Mouse (Mus musculus) liver (tissue): ENCODE results near the gene Cmtm6.
A peak's percentile ranks its signal among the peaks of the same experiment; 100 is the strongest.

ENCODE experiments used
- DNase-seq: peaks from one replicate; pipeline ENCODE4 v3.0.0-alpha.2; 2020; ENCODE audit warnings: mixed read lengths

Gene Cmtm6

DNA sequence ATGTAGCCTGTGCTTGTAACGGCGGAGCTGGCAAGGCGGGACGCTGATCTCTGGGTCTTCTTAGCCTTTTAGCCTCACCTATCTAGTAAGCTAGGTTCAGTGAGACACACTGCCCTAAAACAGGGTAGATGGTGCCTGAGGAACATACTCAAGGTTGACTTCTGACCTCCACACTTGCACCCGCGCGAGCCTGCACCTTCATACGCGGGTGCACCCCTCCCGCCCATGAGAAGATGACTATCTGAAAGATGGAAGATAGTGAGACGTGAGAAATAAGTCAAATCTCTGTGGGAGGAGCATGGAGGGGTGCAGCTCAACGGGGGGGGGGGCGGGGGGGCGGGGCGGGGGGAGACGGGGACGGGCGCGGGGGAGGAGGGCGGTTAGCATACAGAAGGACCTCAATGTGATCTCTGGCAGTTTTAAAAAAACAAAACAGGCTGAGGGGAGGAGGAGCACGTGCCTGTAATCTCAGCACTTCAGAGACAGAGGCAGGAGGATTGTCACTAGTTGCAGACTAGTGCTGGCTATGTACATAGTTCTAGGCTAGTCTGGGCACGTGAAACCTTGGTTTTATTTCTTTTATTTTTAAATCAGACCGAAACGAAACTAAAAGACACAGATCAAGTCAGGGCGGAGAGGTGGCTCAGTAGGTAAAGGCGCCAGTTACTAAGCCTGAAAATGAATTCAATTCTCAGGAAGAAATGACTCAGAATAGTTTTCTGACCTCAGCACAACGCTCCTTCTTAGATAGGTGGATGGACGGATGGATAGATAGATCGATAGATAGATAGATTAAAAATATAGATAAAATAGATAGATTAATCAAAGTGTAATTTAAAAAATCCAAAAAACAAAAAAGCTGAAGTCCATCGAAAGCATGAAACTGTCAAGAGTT, 758 bp upstream of the Cmtm6 start:
- DNase-seq = no peak

DNA sequence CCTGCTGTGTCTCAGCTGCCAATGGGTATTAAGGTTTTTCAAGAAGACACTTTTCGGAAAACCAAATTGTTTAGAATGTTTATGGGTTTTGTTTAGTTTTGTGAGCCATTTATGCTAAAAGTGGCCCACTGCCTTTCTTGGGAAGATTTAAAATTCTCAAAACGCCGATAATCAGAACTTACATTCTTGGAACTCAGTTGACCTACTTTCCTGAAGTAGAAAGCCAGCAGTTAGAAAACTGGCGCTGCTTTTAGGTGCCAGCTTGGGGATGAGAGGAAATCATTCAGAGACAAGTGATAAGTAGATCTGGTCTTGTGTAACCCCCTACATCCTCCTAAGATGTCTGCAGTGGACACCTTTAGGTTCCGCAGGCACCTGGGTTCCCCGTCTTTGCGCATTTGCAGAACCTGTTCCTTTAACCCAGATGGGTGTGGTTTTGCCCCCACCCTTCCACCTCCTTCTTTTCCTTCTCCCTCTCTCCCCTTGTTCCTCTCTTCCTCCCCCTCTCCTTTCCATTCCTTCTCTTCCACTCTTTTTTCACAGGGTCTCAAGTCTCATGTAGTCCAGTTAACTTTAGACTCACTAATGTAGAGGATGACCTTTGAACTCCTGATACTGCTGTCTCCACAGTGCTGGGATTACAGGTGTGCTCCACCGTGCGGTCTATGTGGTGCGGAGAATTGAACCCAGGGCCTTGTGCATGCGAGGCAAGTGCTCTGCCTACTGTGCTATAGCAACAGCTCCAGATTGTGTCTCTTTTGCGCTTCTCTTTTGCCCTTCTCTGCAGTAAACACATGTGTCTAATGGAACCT, 1.2 kb downstream of the Cmtm6 start:
- peak; percentile 35 for DNase-seq

DNA sequence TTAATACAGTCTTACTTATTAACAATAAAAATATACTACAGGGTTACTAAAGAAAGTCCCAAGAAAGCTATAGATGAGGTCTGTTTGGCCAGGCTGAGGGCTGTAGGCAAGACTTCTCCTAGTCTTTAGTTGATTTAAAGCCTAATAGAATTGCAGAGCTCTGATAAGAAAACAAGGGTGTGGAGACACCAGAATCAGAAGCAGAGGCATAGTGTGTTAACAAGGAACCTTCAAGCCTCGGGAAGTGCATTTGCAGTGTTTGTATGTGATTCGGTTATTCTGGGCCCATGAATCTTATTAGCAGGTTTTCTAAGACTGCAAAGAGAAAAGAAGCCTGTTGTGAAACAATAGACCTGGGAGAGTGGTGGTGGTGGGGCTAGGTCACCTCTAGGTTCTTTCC, 2.3 kb downstream of the Cmtm6 start:
- no peak for DNase-seq

DNA sequence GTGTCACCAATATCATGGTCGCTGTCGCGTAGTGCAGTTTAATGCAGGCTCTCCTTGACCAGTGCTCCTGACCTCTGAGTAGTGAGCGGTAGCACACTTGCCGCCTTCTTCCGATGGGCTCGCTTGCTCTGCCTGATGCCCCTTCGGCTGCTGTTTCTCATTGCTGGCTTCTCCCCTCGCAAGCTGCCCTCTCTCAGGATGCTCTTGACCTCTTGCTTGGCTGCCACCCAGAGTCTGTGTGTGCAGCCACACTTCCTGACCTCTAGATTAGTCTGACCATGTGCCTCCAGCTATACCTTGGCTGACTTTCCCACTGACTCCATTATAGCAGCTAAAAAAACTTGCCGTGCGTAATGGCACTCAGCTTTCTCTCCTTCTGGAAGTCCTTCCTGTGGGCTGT, 5.5 kb downstream of the Cmtm6 start:
- DNase-seq = no peak

DNA sequence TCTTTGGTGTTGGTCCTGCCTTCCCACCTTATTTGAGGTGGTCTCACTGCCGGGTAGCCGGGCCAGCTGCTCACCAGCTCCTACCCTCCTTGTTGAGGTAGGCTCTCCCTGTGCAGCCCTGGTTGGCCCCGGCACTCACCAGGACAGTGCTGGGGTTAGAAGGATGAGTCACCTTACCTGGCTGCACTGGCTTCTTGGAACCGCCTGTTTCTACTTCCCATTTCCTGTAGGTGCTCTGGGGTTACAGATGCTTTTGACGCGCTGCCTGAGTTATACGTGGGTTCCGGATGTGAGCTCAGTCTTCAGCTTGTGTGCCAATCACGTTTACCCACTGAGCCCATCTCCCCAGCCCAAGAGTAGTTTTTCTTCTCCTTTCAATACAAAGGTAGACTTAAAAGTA, 9.4 kb downstream of the Cmtm6 start:
- DNase-seq = no peak

DNA sequence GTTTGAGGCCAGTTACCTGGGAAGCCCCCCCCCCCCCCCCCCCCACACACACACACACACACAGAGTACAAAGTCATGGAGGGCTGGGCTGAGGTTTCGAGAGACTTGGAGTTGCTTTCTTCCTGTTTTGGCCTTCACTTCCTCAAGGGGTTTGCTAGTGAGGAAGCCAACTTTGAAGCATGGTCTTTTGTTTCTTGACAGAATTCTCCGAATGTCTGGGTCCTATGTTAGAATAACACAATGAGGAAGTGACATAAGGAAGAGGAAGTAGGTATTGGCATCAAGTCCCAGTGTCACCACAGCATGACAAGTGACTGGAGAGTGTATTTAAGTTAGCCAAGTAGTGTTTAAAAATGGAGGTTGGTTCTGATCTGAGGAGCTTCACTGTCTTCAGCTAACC, 11.8 kb downstream of the Cmtm6 start:
- no peak for DNase-seq

DNA sequence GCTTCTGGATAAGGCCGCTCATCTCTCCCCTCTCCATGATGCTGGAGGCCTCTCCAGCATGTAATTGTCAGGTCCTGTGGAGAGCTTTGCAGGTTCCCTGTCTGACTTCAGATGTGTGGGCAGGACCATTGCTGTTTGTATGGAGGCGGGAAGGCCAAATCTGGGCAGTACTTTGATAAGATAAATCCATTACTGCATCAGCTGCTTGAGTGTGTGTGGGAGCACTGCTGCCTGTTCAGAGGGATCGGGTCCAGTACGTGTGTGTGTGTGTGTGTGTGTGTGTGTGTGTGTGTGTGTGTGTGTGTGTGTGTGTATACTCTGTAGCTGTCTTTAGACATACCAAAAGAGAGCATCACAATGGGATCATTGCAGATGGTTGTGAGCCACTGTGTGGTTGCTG, 14.2 kb downstream of the Cmtm6 start:
- DNase-seq = no peak

DNA sequence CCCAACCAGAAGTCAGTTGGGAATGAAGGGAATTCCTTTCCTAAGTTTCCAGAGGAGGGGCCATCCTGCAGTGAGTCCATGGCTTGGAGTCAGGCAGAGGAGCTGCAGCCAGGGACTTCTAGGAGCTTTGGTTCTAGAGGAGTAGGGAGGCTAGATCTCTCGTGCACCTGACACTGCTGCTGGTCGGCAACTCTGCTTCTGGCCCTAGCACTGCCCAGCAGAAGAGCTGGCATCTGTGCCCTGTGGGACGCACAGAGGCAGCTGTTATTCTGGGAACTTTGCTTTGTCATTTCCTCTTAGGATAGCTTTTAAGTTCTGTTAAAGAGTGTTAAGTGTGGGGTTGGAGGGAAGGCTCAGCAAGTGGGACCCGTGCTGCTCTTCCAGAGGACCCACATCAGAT, 14.7 kb downstream of the Cmtm6 start:
- no peak for DNase-seq

DNA sequence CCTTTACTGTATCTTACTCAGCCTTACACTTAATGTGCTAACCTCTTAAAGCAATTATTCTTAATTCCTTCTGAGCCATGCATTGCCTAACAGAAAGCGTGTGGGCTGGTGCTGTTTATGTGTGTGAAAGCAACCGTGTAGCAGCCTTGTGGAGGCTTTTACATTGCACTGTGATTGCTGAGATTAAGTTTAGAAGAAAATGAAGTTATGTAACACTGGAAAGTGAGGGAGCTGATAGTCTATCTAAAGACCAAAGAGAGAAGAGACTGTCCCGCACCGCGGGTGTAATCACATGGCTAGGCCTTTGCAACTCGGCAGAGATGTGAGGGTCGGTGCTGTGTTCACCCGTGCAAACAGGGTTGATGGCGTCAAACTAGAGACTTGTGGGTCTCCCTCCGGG, 16.1 kb downstream of the Cmtm6 start:
- DNase-seq = no peak

DNA sequence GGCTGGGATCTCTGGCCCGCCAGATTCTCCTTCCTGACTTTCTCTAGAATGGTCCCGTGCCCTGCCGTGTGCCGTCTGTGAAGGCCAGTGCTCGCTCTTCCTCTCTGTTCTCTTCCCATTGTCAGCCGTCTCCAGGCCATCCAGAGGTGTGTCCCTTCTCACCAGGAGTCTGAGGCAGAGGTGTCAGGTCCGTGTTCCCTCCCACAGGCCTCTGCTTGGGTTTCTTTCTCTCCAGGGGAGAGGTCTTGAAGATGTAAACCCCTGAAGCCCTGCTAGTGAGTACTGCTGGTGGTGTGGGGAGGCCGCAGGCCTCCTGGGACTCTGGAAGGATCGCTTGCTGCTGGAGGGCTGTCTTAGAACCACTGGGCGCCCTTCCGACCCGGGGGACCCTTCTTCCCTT, 16.6 kb downstream of the Cmtm6 start:
- no peak for DNase-seq

DNA sequence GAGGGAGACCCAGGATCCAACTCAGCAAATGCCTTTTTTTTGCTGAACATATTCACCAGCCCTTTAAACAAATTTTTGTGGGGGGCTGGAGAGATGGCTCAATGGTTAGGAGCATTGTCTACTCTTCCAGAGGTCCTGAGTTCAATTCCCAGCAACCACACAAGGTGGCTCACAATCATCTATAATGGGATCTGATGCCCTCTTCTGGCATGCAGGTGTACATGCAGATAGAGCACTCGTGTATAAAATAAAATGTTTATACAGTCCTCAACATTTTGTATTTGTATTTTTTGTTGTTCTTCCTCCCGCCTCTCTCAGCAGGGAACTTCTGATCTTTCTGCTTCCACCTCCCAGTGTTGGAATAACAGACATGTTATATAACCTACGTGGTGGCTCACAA, 20.7 kb downstream of the Cmtm6 start:
- no peak for DNase-seq

DNA sequence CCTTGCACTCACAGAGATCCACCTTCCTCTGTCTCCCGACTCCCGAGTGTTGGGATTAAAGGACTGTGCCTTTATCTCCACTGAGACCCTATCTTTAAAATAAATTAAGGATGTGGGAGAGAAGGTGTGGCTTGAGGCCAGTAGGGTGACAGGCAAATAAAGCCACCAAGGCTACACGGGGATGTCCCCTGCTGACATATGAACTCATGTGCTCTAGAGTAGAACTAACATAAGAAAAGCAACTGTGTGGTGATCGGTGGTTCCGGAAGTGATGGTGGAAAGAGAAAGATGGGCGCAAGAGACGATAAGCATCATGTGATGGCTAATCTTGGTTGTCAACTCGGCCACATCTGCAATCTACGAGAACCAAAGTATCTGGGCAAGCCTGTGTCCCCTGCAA, 21.4 kb downstream of the Cmtm6 start:
- no peak for DNase-seq

DNA sequence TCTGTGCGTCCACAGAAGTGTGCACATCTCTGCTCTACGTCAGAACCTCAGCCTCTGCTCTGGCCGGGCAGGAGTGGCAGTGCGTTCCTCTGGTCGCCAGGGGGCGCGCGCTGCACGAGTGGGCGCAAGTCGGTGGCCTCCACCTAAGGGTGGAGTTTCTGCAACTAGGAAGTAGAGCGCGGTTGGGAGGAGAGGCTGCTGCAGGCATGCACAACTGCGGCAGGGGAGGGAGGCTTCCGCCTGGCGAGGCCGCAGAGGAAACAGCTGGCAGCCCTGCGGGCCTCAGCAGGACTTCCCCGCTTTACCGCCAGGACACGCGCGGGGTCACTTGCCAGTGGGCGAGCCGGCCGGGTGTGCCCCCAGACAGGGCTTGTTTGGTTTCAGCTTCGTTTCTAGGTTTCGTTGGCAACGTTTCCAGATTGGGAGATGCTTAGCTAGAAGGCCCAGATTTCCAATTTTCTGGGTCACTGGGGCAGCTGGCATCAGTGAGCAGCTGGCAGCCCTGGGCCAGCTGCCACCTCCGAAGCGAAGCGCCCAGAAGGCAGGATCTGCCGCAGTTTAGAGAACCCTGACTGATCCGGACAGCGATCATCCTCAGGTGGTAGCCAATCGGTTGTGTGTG, 22.1 kb downstream of the Cmtm6 start:
- DNase-seq = peak; percentile 92

DNA sequence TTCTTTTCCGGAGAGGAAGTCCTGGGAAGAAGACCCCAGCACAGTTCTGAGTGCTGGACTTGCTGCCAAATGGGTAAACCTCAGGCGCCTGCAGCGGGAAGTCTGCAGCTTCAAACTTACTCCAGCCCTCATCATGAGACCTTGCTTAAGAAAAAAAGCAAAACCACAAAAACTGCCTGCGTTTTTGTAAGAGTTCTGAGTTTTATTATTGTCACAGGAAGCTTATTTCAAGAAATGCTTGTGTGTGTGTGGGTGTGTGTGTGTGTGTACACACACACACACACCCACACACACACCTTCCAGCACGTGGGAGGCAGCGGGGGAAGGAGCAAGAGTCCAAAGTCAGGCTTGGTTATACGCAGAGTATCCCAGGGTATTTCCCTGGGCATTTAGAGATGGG, 27.4 kb downstream of the Cmtm6 start:
- no peak for DNase-seq

DNA sequence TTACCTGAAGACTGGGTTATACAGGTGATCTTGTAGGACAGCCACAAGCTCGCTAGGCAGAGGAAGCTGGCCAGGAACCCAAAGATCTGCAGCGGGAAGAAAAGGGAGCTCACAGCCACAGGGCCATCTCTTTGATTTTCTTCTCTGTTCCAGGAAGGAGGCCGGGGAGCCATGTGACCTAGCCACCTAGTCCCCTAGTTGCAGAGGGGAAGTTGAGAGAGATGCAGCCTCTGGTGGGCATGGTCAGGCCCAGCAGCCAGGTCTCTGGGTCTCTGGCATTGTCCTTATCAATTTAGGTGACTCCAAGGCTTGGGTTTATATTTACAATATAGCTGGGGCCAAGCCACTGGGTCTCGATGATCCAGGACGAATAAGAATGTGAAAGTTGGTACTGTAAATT, 27.9 kb downstream of the Cmtm6 start:
- no peak for DNase-seq

DNA sequence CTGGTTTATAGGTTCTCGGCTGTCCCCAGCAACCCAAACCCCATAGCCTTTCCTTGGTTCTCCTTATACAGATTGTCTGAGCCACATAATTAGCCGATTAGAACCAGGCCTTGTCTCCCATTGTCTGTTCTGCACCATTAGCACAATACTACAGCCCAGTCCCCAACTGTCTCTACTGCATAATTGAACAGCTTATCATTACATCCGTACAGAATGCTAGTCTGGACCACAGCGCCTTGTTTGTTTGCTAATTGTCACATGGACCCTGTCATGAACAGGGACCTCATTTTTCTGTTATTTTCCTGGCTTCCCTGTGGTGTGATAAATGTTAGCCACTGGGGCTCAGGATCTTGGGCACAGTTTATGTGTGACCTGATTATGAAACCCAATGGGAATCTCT, 29.0 kb downstream of the Cmtm6 start:
- no peak for DNase-seq

DNA sequence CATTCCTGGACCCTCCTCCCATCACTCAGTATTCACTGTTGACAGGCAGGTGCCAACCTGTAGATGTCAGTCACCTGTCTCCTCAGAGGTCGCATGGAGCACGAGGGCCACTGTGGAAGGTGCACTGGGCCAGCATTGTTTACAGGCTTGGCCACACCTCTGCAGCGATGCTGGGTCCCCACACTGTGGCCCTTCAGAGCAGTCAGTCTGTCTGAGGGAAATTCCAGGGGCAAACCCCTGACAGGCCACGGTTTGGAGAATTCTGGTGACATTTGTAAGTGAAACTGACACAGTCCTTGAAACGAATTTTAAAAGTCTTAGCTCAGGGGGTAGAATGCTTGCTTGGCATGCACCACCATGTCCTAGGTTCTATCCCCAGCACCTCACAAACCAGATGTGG, 29.4 kb downstream of the Cmtm6 start:
- DNase-seq = no peak

DNA sequence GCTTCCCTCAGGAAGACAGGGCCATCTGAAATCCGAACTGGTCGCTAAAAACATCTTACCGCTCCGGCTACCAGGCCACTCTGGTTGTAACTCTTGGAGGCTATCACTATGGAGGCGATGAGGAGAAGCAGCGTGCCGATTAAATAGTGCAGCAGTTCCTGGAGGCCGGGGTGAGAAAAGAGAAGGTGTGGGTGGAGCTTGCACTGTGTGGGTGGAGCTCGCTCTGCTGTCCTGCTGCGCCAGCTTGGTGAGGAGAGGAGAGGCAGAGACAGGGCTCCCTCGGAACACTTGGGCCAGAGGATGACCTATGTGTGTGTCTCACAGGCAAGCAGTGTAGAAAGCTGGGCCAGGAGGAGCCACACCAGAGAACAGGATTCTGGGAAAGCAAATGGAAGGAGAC, 30.9 kb downstream of the Cmtm6 start:
- DNase-seq = no peak

DNA sequence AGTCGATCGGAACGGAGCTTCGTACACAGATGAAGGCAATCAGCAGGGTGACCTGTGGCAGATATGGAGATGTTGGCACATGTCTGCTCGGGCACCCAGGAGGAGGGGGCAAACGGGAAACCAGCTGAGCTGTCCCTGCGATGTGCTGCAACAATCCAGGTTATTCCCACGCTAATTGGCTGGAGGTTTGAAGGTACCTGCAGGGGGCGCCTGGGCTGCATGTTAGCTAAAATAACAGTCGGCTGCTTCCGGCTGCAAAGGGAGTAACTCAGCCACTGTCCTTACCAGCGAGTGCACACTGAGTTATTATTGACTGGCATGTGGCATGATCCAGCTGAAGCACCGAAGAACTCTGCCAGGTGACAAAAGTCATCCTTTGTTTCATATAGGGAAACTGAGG, 32.4 kb downstream of the Cmtm6 start:
- DNase-seq = peak; percentile 56

DNA sequence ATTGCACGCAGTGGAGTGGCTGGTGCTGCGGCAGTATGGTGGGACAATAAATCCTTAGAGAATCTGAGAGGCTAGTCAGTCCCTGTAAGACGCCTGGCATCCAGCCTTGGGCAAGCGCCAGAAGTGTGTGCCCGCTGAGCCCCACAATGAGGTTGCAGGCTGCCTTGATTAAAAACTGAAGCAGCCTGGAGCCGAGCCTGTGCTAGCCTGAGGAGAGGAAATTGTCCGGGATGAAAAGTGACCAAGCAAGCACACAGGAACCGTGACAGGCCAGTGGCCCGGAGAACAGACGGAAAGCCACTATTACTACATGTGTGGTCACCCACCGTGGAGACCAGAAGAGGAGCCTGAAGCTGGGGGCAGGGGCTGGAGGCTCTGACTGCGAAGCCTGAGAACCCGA, 36.1 kb downstream of the Cmtm6 start:
- DNase-seq = no peak

DNA sequence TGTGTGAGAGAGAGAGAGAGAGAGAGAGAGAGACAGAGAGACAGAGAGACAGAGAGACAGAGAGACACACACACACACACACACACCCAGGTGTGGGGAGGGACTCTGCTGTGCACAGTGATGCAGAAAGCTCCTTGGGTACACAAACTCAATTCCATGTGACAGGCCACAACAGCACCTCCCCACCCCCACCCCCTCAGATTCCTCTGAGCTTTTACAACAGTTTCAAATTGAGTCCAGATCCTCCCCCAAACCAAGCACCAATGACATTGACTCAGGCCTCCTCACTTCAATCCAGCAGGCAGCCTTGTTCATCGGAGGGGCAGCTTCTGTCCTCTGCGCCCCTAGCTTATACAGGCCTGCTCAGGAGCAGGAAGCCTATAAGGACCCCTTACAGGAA, 36.6 kb downstream of the Cmtm6 start:
- DNase-seq = no peak

DNA sequence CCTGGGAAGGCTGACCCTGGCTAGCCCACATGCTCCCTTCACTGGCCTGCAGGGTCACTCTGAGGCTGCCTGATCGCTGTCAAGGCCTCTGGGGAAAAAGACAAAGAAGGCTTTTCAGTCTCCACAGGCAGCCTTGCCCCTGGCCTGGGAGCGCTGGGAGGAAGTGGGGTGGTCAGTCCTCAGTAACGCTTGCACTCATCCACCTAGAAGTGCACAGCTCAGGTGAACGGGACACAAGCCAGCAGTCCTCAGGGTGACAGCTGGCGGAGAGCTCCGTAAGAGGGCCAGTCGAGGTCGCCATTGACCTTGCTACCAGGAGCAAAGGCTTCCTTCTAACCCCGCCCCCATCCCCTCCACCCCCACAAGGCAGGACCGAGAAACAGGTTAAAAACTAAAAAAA, 37.1 kb downstream of the Cmtm6 start:
- DNase-seq = no peak

DNA sequence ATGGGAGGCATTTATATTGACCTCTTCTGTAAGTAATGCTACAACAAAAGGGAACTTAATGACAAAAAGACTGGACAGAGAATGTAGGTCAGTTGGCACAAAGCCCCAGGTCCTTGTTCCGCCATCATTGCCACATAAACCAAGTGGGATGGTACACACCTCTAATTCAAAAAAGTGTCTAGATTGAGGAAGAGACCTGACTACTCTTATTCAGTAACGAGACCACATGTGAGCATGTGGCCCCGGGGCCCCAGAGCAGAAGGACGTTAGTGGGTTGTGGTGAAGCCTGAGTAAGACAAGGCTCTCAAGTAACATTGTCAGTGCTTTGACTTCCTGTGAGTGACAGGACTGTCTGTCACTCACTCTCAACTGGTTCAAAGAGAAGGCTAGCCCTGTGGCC, 39.3 kb downstream of the Cmtm6 start:
- DNase-seq = peak; percentile 21

DNA sequence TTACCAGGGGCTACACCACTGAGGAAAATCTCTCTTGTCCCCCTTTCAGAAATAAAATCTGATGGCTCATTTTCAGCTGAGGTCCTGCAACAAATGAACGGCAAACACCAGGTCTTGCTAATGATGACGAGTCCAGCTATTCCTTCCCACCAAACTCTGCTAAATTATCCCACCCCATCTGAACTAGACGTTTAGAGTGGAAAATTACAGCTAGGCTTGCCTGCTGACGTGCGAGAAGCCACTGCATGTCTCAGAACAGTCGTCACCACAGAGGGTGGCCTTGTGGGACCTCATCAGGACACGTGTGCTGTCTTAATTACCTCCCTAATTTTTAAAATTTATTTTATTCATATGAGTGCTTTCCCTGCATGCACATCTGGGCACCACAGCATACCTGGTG, 40.6 kb downstream of the Cmtm6 start:
- no peak for DNase-seq
